Mouse (Mus musculus): ENCODE measurements around the gene Nfib. TPM values are rescaled to one million over a fixed set of nuclear protein-coding genes. Genes with fewer than 3 reads are reported as not detected.
A peak's percentile ranks its signal among the peaks of the same experiment; 100 is the strongest.

Nfib gene
- polyA plus RNA-seq, 1 experiment from 2014 or later: 204 TPM

DNA sequence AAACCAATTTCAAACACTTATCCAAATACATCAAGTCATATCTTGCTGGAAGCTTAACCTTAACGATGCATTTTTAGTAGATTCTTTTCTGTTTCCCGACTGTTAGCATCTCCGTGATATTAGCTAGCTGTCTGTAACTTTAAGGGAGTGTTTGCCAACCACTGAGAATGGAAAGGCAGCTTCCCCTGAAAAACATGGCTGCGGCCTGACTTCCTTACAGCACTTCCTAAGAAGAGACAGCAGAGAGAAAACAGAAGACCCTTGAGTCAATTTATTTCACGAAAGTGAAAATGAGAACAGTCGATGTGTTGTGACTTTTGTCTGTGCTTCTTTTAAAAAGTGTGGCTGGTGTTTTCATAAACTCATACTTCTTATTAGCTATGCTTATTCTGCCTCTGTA is 222.3 kb downstream of the Nfib start:
- WGBS: 78% methylated on average over 6 of the region's 6 CpGs
- Histone ChIP-seq H3K27ac (no peak overlapping the region), H3K36me3 (ENCODE audit: poor library complexity, severe bottlenecking) (peaks cover 18% of the 10 kb centered on the region), H3K4me1 (peaks cover 40% of the 10 kb centered on the region), H3K9ac (no peak overlapping the region), H3K27me3 (no peaks in the 10 kb centered on the region), H3K9me3 (replicated peaks) (no peaks in the 10 kb centered on the region), H3K4me3 (no peak overlapping the region), H3K4me2 (peak overlapping the region; percentile 18; the same call in 1 of the 2 replicates)
- no peak for ATAC-seq

DNA sequence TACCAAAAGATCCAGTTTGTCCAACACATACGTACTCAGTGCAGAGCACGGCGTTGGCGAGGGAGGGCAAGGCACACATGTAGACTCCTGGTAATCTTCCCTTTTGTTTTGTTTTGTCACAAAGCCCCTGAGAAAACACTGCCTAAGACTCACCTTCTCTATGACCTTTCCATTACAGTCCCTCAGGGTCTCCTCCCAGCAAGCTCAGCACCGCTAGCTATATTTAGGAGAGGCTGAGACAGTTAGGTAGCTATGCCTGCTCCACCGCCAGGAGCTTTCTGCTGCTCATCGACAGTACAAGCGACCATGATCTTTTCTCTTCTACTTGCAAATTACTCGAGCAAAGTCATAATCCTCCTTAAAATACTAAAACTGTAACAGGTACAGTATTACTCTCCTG is 224.9 kb downstream of the Nfib start:
- WGBS: 85% methylated on average over 9 of the region's 9 CpGs
- no peaks in the 10 kb centered on the region for H3K9me3 ChIP-seq (replicated peaks)
- ATAC-seq: no peak

DNA sequence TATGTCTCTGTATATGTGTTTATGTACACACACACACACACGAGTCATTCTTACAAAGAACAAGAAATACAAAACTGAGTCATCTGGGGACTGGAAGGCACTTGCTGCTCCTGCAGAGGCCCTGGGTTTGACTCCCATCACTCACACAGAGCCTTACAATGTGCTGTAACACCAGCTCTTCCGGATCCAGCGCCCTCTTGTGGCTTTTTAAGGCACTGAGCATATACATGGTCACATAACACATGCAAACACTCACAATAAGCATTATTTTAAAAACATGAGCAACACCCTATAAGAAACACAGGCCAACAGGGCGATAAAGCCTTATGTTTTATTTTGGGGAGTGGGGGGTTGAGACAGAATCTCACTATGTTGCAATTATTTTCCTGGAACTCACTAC is 226.2 kb downstream of the Nfib start:
- H3K4me1 ChIP-seq: peaks cover 43% of the 10 kb centered on the region
- no peak overlapping the region for H3K9ac ChIP-seq

More for the DNA sequence above, 224.9 kb downstream of the Nfib start:
- Histone ChIP-seq H3K27ac (peak overlapping the region; percentile 35; the same call in 1 of the 2 replicates), H3K4me2 (no peak overlapping the region), H3K4me3 (no peak overlapping the region), H3K4me1 (peaks cover 49% of the 10 kb centered on the region), H3K27me3 (no peaks in the 10 kb centered on the region), H3K36me3 (ENCODE audit: poor library complexity, severe bottlenecking) (peaks cover 5% of the 10 kb centered on the region; the same call in 1 of the 2 replicates), H3K9ac (no peak overlapping the region)

DNA sequence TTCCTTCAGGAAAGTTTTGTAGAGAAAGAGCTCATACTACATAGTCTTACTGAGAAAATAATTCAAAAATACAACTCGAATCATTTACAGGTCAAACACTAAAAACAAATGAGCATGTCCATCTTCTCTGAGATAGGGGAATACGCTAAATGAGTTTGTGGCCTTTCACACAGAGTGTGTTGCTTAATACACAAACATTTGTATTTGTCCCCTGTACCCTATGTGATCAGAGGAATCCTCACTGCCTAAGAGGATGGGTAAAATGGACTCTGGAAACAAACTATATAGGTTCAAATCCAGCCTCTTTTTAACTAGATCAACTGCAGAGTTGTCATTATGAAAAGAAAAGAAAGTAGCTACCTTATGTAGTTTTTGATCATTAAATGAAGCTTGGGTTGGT is 227.8 kb downstream of the Nfib start:
- Histone ChIP-seq H3K27me3 (no peaks in the 10 kb centered on the region), H3K4me1 (peaks cover 48% of the 10 kb centered on the region), H3K4me3 (no peak overlapping the region), H3K27ac (no peak overlapping the region), H3K4me2 (no peak overlapping the region), H3K9me3 (replicated peaks) (no peaks in the 10 kb centered on the region), H3K36me3 (ENCODE audit: poor library complexity, severe bottlenecking) (peaks cover 5% of the 10 kb centered on the region; the same call in 1 of the 2 replicates), H3K9ac (no peak overlapping the region)
- ATAC-seq: no peak
- WGBS: 87% methylated on average over 2 of the region's 2 CpGs

More for the DNA sequence above, 226.2 kb downstream of the Nfib start:
- no peak overlapping the region for H3K4me3 ChIP-seq
- H3K27me3 ChIP-seq: no peaks in the 10 kb centered on the region
- H3K36me3 ChIP-seq (ENCODE audit: poor library complexity, severe bottlenecking): peaks cover 5% of the 10 kb centered on the region; the same call in 1 of the 2 replicates
- ATAC-seq: no peak
- H3K27ac ChIP-seq: no peak overlapping the region
- H3K9me3 ChIP-seq (replicated peaks): no peaks in the 10 kb centered on the region
- no peak overlapping the region for H3K4me2 ChIP-seq
- 72% methylated on average over 4 of the region's 4 CpGs for WGBS

DNA sequence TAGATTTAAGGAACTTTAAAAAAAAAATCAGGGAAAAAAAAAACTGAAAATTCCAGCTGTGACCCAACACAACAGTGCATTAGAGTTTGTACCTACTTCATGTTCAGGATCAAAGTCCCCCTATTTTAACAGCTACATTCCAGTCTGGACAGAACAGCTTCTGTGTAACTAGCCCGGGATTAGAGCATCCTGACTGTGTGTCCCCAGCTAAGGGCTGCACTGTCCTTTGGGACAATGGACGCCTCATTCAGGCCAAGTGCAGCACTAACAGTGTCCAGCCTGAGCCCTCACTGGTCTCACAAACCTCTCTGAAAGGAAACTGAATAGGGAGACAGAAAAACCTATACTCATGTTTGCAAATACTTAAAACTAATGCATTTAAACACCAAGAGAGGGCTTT is 229.1 kb downstream of the Nfib start:
- no peaks in the 10 kb centered on the region for H3K27me3 ChIP-seq
- no peak overlapping the region for H3K4me3 ChIP-seq
- no peak overlapping the region for H3K9ac ChIP-seq
- no peaks in the 10 kb centered on the region for H3K9me3 ChIP-seq (replicated peaks)
- no peak overlapping the region for H3K27ac ChIP-seq
- peaks cover 55% of the 10 kb centered on the region for H3K4me1 ChIP-seq
- WGBS: 40% methylated on average over 2 of the region's 2 CpGs
- H3K36me3 ChIP-seq (ENCODE audit: poor library complexity, severe bottlenecking): peaks cover 5% of the 10 kb centered on the region; the same call in 1 of the 2 replicates
- ATAC-seq: no peak
- no peak overlapping the region for H3K4me2 ChIP-seq

DNA sequence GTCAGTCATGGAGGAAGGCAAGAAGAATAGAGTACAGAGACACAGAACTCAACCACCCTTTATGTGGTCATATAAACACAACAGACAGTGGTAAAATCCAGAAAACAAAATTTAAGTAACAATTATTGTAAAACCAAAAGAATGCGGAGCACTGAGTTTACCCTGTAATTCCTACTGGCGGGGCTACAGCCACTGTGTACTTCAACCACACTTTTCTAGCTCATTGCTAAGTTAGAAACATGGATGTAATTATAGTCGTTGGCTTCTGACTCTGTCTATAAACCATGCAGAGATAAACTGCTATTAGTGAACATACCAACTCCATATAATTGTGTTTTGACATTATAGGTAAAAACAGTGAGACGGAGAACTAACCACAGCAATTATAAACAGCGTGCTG is 231.2 kb downstream of the Nfib start:
- Histone ChIP-seq H3K4me3 (no peak overlapping the region), H3K9ac (no peak overlapping the region), H3K27me3 (no peaks in the 10 kb centered on the region), H3K9me3 (replicated peaks) (no peaks in the 10 kb centered on the region), H3K27ac (no peak overlapping the region), H3K36me3 (ENCODE audit: poor library complexity, severe bottlenecking) (peaks cover under 1% of the 10 kb centered on the region; the same call in 1 of the 2 replicates), H3K4me1 (peaks cover 66% of the 10 kb centered on the region), H3K4me2 (no peak overlapping the region)
- no peak for ATAC-seq
- WGBS: 73% methylated on average over 5 of the region's 5 CpGs

DNA sequence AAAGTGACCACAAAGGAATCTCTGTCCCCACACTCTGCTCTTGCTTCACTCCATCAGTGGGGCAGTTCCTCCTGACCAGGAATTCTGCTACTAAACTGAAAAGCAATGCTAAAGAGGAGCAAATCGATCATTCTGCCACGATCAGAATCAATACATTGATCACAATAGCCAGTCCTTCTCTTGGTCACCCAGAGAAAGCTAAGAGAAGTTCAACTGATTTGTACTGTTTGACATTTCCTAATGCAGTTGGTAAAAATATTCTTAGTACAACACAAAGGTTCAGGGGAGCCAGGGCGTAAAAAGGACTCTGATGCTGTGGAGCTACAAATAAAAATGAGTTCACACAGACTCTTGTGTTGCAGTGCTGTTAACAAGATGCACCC is 234.6 kb downstream of the Nfib start:
- Histone ChIP-seq H3K27ac (peak overlapping the region; percentile 40), H3K27me3 (no peaks in the 10 kb centered on the region), H3K9me3 (replicated peaks) (no peaks in the 10 kb centered on the region), H3K4me2 (no peak overlapping the region), H3K36me3 (ENCODE audit: poor library complexity, severe bottlenecking) (no peaks in the 10 kb centered on the region), H3K9ac (no peak overlapping the region), H3K4me1 (peaks cover 73% of the 10 kb centered on the region), H3K4me3 (no peak overlapping the region)
- WGBS: 83% methylated on average over 3 of the region's 3 CpGs
- no peak for ATAC-seq

DNA sequence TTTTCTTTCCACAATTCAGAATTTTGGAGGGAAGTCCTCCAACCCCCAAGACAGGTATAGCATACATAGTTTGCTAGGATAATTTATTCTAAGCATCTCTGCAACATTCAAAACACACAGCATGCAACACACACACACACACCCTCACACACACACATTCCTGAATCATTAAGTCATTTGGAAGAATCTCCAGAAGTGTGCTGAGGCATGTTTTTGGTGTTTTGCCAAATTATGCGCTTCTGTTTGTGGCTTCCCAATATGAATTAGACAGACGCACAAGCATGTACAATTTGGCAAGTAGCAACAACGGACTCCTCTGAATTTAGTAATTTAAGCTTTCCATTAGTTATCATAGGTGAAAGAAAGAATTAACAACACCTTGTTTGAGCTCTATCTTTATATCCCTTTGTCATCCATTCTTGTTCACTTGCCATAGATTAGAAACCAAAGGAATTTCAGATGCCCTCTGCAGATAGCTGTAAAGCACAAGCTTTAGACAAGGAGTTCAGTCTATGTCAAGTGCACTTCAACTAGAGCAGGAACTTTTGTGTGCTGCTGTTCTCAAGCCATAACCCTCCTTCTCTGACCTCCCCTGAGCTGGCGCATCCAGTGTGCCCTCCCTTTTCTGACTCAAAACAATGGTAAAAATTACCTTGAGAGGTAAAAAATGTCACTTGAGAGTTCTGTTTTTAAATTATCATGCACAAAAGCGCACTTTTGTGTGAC is 235.2 kb downstream of the Nfib start:
- ATAC-seq: no peak
- Histone ChIP-seq H3K4me1 (peaks cover 75% of the 10 kb centered on the region), H3K4me3 (no peak overlapping the region), H3K4me2 (no peak overlapping the region), H3K36me3 (ENCODE audit: poor library complexity, severe bottlenecking) (no peaks in the 10 kb centered on the region), H3K9ac (no peak overlapping the region), H3K27me3 (no peaks in the 10 kb centered on the region), H3K9me3 (replicated peaks) (no peaks in the 10 kb centered on the region), H3K27ac (peak overlapping the region; percentile 40; the same call in 1 of the 2 replicates)
- WGBS: 66% methylated on average over 5 of the region's 5 CpGs

DNA sequence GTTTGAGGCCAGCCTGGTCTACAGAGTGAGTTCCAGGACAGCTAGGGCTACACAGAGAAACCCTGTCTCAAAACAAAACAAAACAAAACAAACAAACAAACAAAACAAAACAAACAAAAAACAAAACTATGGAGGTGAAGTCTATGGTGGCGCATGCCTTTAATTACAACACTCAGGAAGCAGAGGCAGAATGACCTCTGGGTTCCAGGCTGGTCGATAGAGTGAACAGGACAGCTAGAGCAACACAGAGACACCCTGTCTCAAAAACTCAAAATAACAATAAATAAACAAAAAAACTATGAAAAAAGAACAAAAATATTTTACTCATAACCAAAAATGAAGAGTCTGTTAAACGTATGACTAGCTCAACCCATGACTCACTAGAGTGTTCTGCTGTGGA is 236.6 kb downstream of the Nfib start:
- H3K4me1 ChIP-seq: peaks cover 81% of the 10 kb centered on the region
- H3K36me3 ChIP-seq (ENCODE audit: poor library complexity, severe bottlenecking): no peaks in the 10 kb centered on the region
- no peak overlapping the region for H3K4me2 ChIP-seq
- H3K4me3 ChIP-seq: no peak overlapping the region
- H3K27me3 ChIP-seq: no peaks in the 10 kb centered on the region
- H3K27ac ChIP-seq: no peak overlapping the region
- WGBS: 88% methylated on average over 3 of the region's 3 CpGs
- no peaks in the 10 kb centered on the region for H3K9me3 ChIP-seq (replicated peaks)
- no peak overlapping the region for H3K9ac ChIP-seq
- no peak for ATAC-seq

DNA sequence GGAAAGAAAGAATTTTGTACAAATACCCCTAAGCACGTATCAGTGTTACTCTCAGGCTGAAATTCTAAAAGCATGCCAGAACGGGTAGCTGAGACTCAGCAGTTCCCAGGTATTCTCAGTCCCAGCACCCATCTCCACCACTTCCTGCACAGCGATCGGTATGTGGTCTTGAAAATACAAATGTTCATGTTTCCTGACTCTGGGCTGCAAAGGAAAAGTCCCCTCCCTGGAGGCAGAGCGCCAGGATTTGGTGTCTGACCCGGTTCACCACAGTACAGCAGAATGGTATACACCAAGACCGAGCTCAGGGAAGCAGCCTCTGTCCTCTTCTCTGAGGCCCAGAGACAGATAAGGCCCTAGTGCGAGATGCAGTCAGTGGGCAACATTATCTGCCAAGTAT is 238.8 kb downstream of the Nfib start:
- 0 out of 2 replicates have a peak, but pooled peaks cover 6% of the 10 kb centered on the region for H3K36me3 ChIP-seq (ENCODE audit: poor library complexity, severe bottlenecking)
- H3K4me2 ChIP-seq: no peak overlapping the region
- no peaks in the 10 kb centered on the region for H3K27me3 ChIP-seq
- no peak for ATAC-seq
- no peak overlapping the region; the same call in 1 of the 2 replicates for H3K27ac ChIP-seq
- H3K4me1 ChIP-seq: peaks cover 72% of the 10 kb centered on the region
- no peak overlapping the region for H3K9ac ChIP-seq
- WGBS: 72% methylated on average over 8 of the region's 8 CpGs
- no peaks in the 10 kb centered on the region for H3K9me3 ChIP-seq (replicated peaks)
- H3K4me3 ChIP-seq: no peak overlapping the region

DNA sequence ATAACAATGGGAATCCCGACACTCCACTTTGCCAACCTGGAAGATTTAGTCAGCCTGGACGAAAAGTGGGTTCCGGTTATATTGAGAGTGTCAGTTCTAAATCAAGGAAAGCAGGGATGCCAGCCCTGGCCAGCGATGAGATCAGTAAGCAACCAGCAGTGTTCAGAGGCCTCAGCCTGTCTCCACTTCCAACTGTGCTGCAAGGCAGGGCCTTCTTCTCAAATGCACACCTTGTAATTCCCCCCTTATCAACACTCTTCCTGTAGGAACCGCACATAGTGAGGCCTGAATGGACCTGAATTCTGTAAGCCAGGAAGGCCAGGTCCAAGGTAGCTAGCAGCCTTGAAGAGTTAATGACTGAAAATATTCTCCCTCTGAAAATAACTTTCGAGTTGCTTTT is 239.4 kb downstream of the Nfib start:
- ATAC-seq: no peak
- Histone ChIP-seq H3K4me1 (peaks cover 67% of the 10 kb centered on the region), H3K9me3 (replicated peaks) (no peaks in the 10 kb centered on the region), H3K36me3 (ENCODE audit: poor library complexity, severe bottlenecking) (0 out of 2 replicates have a peak, but pooled peaks cover 8% of the 10 kb centered on the region), H3K4me2 (no peak overlapping the region), H3K9ac (no peak overlapping the region), H3K4me3 (no peak overlapping the region), H3K27me3 (no peaks in the 10 kb centered on the region), H3K27ac (peak overlapping the region; percentile 26; the same call in 1 of the 2 replicates)
- 70% methylated on average over 6 of the region's 6 CpGs for WGBS

DNA sequence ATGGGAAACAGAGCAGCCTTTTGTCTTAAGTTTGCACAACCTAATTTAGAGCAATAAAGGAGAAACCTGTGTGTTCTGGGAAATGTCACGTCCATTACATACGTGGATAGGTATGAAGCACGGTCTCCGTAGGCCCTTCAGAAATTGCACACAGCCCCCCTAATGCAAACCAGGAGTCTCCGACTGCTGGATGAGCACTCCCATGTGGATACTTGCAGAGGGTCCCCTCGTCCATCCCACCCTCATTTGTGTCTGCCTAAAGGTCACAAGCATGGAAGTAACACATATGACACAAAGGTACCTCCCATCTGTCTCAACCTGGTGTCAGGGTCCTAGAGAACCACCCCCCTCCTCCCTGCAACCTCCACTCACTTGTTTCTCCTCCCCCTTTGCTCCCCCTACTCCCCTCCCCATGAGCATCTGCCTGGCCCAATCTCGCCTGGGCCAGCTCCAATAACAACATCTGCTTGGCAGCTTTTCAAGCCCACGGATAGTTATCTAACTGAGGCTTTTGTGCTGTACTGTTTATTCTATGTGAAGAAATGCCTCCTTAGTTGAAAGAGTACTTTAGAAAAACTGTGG is 241.4 kb downstream of the Nfib start:
- Histone ChIP-seq H3K27ac (peak overlapping the region; percentile 76), H3K4me1 (peaks cover 65% of the 10 kb centered on the region), H3K36me3 (ENCODE audit: poor library complexity, severe bottlenecking) (0 out of 2 replicates have a peak, but pooled peaks cover 13% of the 10 kb centered on the region), H3K9ac (no peak overlapping the region), H3K4me3 (no peak overlapping the region), H3K4me2 (peak overlapping the region; percentile 35), H3K27me3 (no peaks in the 10 kb centered on the region), H3K9me3 (replicated peaks) (no peaks in the 10 kb centered on the region)
- peak; percentile 63 for ATAC-seq
- WGBS: 29% methylated on average over 8 of the region's 8 CpGs
